Mouse (Mus musculus) activated CD4-positive, CD25-positive, alpha-beta regulatory T cell (primary cell): Measurements from ENCODE around the gene Btbd35f21. TPM values are rescaled to one million over a fixed set of nuclear protein-coding genes. Genes with fewer than 3 reads are reported as not detected.

Experiments
- polyA plus RNA-seq, 2 experiments: library from polyadenylated mRNA; unstranded; fragments of 100-300 nt; shearing (Covaris generic); gene quantifications; one replicate each; pipeline ENCODE4 v1.2.1; 2017

Btbd35f21 gene
- not detected for polyA plus RNA-seq

DNA sequence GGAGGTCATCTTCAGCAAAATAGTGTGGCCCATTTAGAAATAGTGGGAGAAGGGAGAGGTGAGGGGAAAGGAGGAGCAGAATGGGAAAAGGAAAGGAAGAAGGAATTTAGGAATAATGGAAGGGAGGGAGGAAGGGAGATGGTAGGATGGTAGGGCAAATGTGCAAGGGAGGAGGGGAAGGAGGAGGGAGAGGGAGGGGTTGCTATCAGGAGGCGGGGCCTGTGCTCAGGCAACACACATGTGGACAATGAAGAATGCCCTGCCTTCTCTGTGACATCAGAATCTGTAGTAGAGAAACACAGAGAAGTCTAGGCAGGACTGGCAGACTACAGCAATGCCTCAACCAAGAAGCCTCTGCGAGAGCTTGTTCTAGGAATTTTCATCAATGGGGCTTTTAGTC is at the start of gene Btbd35f21:
TSS of gene Btbd35f21 (plus strand) at position 301 of the 400 bp plus-strand sequence.

Other genes with a start within 250 kb of the Btbd35f21 start
- gene Btbd35f1, start 166.1 kb upstream of the Btbd35f21 start, polyA plus RNA-seq = not detected
- not detected for gene Gm5926, start 75.4 kb upstream of the Btbd35f21 start, polyA plus RNA-seq
- gene Btbd35f30, start 168.5 kb downstream of the Btbd35f21 start, polyA plus RNA-seq = not detected
- gene Gm21789, start 215.7 kb downstream of the Btbd35f21 start, polyA plus RNA-seq = under 1 TPM in 1 of 2 experiments, not detected in 1; 0.87 TPM
- under 1 TPM in 1 of 2 experiments, not detected in 1; 0.11 TPM for gene Btbd35f5, start 247.8 kb downstream of the Btbd35f21 start, polyA plus RNA-seq